Mouse (Mus musculus) E14TG2a.4 (cell line): Measurements from ENCODE around the gene Iqcf3.

Experiments
- H3K27me3 ChIP-seq: 2 replicates; pipeline ENCODE4 v1.6.1; 2014; ENCODE audit warnings: low read length, control low read depth; ENCODE audit not compliant: insufficient read depth
- H3K36me3 ChIP-seq: 2 replicates; pipeline ENCODE4 v1.6.1; 2014; ENCODE audit warnings: low read length, control low read depth; ENCODE audit not compliant: insufficient read depth
- H3K4me1 ChIP-seq: replicated peaks from 2 replicates; pipeline ENCODE4 v1.6.1; 2014; ENCODE audit warnings: low read depth, low read length, control low read depth
- H3K4me3 ChIP-seq: replicated peaks from 2 replicates; pipeline ENCODE4 v1.5.1; 2014; ENCODE audit warnings: mild to moderate bottlenecking, low read length
- H3K9me3 ChIP-seq: 2 replicates; pipeline ENCODE4 v1.6.1; 2014; ENCODE audit warnings: low read length, control low read depth
- CTCF ChIP-seq: conservative IDR thresholded peaks from 2 replicates; pipeline ENCODE4 v1.5.1; 2014; ENCODE audit warnings: low read length
- NANOG ChIP-seq: IDR thresholded peaks from 2 replicates; pipeline ENCODE4 v1.6.1; 2014; ENCODE audit warnings: borderline replicate concordance, low read length, mixed read lengths
- POU5F1 ChIP-seq: IDR thresholded peaks from 2 replicates; pipeline ENCODE4 v1.6.1; 2014; ENCODE audit warnings: low read length, borderline replicate concordance

Iqcf3 gene

GRCm38 (mm10) chr9:106464751-106465541, 96.5 kb downstream of the Iqcf3 start:
- H3K4me1 ChIP-seq, result peaks cover 61% of the 10 kb centered on the region
- H3K9me3 ChIP-seq, result no peaks in the 10 kb centered on the region
- TF ChIP-seq NANOG (no peak), POU5F1 (no peak), CTCF (no peak)
- H3K36me3 ChIP-seq, result peaks cover 41% of the 10 kb centered on the region
- peak overlapping the region; percentile 87 for H3K4me3 ChIP-seq
- H3K27me3 ChIP-seq, result peaks cover 19% of the 10 kb centered on the region

GRCm38 (mm10) chr9:106463122-106464063, 98.0 kb downstream of the Iqcf3 start:
- Histone ChIP-seq H3K36me3 (peaks cover 56% of the 10 kb centered on the region), H3K4me1 (peaks cover 67% of the 10 kb centered on the region), H3K9me3 (no peaks in the 10 kb centered on the region), H3K4me3 (peak overlapping the region; percentile 62), H3K27me3 (peaks cover 19% of the 10 kb centered on the region)
- TF ChIP-seq CTCF (no peak), POU5F1 (no peak), NANOG (no peak)

GRCm38 (mm10) chr9:106462430-106462800, 99.0 kb downstream of the Iqcf3 start:
- H3K27me3 ChIP-seq, result peaks cover 19% of the 10 kb centered on the region
- no peaks in the 10 kb centered on the region for H3K9me3 ChIP-seq
- TF ChIP-seq NANOG (no peak), CTCF (no peak), POU5F1 (no peak)
- H3K36me3 ChIP-seq, result peaks cover 66% of the 10 kb centered on the region
- no peak overlapping the region for H3K4me3 ChIP-seq
- peaks cover 76% of the 10 kb centered on the region for H3K4me1 ChIP-seq

- no peak for TF ChIP-seq CTCF
- TF ChIP-seq POU5F1, result no peak
- no peak for TF ChIP-seq NANOG
- H3K36me3 ChIP-seq, result peaks cover 72% of the 10 kb centered on the region
- no peaks in the 10 kb centered on the region for H3K9me3 ChIP-seq
- no peak overlapping the region for H3K4me3 ChIP-seq
- H3K27me3 ChIP-seq, result peaks cover 15% of the 10 kb centered on the region
- H3K4me1 ChIP-seq, result peaks cover 82% of the 10 kb centered on the region
These were observed 99.6 kb downstream of the Iqcf3 start for GRCm38 (mm10) chr9:106461641-106462429.

- Histone ChIP-seq H3K4me3 (no peak overlapping the region; the same call in 1 of the 2 replicates), H3K9me3 (no peaks in the 10 kb centered on the region), H3K36me3 (peaks cover 80% of the 10 kb centered on the region), H3K27me3 (peaks cover 8% of the 10 kb centered on the region), H3K4me1 (peaks cover 87% of the 10 kb centered on the region)
- TF ChIP-seq CTCF, result no peak
- TF ChIP-seq POU5F1, result no peak
- TF ChIP-seq NANOG, result no peak
These were observed 100.4 kb downstream of the Iqcf3 start for GRCm38 (mm10) chr9:106461026-106461415.

GRCm38 (mm10) chr9:106460401-106461025, 100.9 kb downstream of the Iqcf3 start:
- TF ChIP-seq CTCF (no peak), POU5F1 (no peak), NANOG (no peak)
- Histone ChIP-seq H3K36me3 (peaks cover 80% of the 10 kb centered on the region), H3K9me3 (no peaks in the 10 kb centered on the region), H3K4me1 (peaks cover 87% of the 10 kb centered on the region), H3K4me3 (peak overlapping the region; percentile 51), H3K27me3 (peaks cover 3% of the 10 kb centered on the region)

GRCm38 (mm10) chr9:106459946-106460345, 101.5 kb downstream of the Iqcf3 start:
- Histone ChIP-seq H3K27me3 (0 out of 2 replicates have a peak, but pooled peaks cover 2% of the 10 kb centered on the region), H3K4me3 (peak overlapping the region; percentile 51), H3K4me1 (peaks cover 92% of the 10 kb centered on the region), H3K36me3 (peaks cover 80% of the 10 kb centered on the region), H3K9me3 (no peaks in the 10 kb centered on the region)
- TF ChIP-seq CTCF (no peak), NANOG (no peak)

GRCm38 (mm10) chr9:106457920-106458319, 103.5 kb downstream of the Iqcf3 start:
- H3K27me3 ChIP-seq, result no peaks in the 10 kb centered on the region
- H3K4me3 ChIP-seq, result peak overlapping the region; percentile 84; the same call in 1 of the 2 replicates
- no peaks in the 10 kb centered on the region for H3K9me3 ChIP-seq
- peaks cover 65% of the 10 kb centered on the region for H3K36me3 ChIP-seq
- H3K4me1 ChIP-seq, result peaks cover 84% of the 10 kb centered on the region
- TF ChIP-seq CTCF, result no peak
- TF ChIP-seq NANOG, result no peak
- TF ChIP-seq POU5F1, result no peak
